Mouse (Mus musculus): ENCODE measurements around the gene Hcrtr2.

Hcrtr2 gene

DNA sequence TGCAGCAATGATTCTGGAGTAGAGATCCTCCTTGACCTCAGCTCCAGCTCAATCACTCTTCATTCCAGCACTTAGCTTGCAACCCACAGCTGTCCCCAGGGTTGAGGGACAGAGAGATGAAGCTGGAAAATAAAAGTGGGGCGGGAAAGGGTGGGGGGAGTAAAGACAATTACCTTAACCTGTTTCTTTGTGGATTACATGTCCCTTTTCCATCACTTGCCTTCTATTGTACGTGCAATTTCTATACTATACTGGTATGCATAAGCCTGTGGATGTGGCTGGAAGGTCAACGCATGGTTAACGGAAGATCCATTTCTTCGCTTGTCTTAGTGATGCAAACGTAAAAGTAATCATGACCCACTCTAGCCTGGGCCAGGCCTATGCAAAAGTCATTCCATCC, at the start of gene Hcrtr2:
Gene Hcrtr2, minus strand, starts transcription at position 101 of the 400 bp plus-strand sequence.
- no peak for DNase-seq (ENCODE audit: low spot score in 2 of 2)

DNA sequence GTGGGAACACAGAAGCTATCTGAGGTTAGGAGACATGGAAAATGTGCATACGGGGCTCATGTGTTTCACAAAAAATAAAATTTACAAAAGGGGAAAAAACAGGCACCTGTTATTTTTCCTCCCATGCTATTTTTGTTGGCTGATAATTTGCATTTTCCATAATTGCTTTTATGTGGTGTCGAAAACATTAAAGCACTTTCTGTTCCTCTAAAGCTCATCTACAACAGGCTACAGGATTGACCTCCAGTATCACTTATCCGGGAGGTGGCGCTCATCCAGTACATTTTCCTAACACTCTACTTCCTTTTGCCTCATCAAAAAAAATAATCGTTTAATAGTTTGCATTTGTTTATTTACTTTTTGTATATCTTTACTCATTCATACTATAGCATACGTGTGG, 41.2 kb upstream of the Hcrtr2 start:
- peak in 1 of 2 experiments; percentile 27 for DNase-seq (ENCODE audit: low spot score in 2 of 2)

DNA sequence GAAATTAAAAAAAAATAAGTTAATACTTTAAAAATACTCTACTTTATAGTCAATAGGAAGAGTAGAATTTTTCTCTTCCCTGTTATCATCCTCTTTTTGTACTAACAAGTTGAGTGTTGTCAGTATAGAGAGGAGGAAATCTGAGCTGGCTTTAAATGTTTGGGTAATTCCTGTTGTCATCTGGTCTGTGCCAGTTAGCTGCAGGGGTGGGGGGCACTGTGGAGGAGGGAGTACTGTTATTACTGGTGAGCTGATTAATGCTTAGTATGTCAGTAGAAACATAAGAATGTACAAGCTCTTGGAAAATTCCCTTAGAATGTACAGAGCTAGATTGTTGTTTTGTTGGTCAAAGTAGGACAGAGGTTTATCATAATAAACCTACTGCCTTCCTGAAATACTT, 36.7 kb upstream of the Hcrtr2 start:
- DNase-seq (ENCODE audit: low spot score in 2 of 2): no peak

DNA sequence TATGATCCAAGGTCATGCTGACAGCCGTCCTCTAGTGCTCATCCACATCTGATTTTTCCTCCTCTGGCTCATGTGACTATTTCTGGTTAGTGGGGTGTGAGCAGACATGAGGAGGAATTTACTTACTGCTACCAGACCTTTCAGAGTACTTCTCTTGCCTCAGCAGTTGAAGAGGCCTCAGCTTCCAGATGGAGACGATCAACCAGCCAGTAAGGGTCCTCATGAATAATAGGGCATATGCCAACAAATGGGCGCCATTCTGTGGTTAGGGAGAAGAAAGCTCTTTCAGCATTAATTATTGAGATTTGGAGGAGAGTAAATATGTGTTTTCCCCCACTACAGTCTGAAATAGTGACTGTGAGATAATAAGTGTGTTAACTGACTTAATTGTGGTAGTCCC, 28.7 kb upstream of the Hcrtr2 start:
- no peak for DNase-seq (ENCODE audit: low spot score in 2 of 2)

DNA sequence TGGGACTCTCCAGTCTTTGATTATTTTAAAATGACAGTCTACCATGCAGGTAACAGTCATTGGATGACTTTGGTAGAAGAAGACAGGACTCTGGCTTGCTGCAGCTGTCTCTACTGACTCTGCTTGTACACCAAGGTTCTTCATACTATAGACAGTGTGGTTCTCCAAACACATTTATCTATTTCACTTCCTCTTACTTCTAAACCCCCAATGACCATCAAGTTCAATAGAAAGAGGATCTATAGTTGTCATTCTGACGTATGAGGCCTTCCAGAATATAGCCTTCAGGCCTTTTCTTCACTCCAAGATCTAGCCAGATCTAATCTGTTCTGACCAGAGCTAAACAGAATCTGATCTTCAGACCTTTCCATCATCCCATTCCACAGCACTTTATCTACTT, 23.6 kb upstream of the Hcrtr2 start:
- DNase-seq (ENCODE audit: low spot score in 2 of 2): no peak

DNA sequence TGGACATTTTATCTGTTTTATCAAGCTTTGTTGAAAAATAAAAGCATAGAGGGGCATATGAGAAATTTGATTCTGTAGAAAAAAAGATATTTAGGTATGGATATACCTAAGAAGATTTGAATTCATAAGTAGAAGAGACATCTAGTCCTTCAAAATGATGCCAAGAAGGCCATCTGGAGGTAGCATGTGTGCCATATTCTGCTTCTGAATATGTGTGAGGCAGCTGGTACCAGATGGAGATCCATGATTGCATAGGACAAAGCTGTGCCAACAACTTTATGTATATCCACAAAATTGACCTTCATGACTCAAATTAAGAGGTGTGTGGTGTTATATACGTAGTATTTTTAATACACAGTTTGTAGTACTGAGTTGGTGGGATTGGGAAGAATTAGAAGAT, 7.4 kb upstream of the Hcrtr2 start:
- DNase-seq (ENCODE audit: low spot score in 2 of 2): no peak

DNA sequence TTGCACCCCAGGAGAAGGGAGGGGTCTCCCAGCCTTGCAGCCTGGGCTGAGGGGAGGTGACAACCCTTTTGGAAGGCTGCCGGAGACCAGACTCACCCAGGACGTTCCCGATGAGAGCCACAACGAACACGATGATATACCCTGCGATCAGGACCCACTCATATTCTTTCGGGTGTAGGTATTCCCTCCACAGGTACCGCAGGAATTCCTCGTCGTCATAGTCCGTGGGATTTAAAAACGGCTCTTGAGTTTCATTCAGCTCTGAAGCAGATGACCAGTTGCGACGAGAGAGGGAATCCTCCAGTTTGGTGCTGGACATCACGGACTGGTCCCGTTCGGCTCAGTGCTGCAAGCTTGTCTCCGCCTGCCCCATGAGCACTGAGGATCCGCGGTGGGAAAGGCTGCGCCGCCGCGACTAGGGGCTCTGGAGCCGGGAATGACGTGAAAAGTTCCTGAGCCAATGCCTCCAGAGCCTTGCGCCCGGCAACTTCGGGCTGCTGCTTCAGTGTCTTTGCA, 412 bp downstream of the Hcrtr2 start:
- no peak for DNase-seq (ENCODE audit: low spot score in 2 of 2)

DNA sequence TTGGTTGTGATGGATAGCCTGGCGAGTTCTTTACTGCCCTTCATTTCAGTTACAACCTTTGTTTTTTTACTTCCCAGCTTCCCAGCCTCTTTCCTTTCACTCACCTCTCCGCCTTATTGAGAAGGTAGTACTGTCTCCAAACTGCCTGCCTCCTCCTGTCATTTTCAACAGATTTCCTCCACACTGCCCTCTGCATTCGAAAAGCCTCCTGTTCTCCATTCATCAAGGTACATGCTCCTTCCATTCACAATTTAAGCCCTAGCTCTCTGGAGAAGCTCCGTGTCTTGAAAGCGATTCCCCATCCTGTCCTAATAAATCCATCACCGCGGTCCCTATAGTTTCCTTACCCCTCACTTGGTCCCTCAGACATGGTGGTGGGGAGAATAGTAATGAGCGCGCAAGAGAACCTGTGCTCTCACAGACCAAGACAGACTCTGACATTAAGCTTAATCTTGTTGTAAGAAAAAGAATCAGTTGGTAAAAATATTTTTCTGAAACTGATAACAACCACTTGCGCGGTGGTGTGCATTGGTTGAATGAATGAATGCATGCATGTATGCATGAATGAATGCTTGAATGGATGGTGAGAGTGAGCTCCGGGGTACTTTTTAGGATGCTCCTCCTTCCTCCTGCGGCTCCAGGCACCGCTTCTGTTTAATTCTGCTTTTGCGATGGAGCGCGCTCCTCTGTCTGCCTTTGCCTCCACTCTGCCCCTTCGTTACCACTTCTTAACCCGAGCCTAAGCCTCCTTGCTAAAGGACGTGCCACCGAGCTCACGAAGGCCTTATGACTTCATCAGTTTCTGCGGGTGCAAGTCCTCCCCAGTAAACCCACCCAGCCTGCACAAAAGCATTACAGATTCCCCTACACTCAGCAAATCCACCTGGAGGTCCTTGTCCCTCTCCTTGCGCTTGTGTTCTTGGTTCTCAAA, 1.3 kb downstream of the Hcrtr2 start:
- no peak for DNase-seq (ENCODE audit: low spot score in 2 of 2)

DNA sequence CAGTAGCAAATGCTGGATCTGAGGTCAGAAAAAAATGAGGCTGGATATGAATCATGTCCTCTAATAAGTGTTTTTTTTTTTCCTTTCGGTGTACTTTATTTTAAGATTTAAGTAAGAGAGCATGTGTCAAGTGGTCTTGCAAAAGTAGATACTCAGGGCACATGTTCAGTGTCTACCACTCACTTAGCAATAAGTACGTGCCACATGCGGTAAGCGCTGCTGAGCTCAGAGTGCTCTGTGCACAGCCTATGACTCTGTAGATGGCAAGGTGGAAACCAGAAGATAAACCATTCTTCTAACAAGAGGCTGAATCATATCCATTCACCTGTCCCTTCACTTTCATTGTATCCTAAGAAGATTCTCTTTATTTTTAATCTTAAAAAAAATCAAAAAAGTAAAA, 2.1 kb downstream of the Hcrtr2 start:
- DNase-seq (ENCODE audit: low spot score in 2 of 2): no peak

DNA sequence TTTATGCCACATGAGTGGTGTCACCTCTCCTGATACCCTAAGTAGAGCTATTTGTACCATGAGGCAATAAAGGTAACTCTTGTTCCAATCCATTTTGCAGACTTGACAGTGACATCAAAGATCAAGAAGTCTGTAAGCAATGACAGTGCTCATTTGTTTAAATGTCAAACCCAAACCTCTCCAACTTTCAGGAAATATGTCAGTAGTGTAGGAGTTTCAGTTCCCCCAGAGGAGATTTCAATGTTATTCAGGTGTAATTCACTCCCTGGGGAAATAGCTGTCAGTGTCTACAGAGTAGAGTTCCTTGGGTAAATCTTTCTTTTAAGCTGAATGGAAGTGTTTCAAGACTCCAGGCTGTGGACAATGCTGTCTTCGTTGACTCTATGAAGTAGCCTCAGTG, 2.9 kb downstream of the Hcrtr2 start:
- DNase-seq (ENCODE audit: low spot score in 2 of 2): no peak

DNA sequence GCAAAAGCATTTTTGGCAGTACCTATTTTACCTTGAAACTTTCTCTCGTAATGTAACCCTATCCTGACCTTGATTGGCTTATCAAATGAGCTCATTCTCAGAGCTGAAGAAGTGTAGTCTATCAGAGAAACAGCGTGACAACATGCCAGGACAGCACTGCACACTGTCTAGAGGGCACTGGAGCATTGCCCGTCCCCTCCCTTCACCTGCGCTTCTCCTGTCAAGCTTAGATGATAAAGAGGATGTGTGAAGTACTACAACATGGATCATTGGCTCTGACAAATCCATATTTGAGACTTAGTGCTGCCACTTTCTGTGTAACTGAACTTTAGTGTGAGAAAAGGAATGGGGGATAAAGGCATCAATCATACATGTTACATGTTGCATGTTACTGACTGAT, 5.4 kb downstream of the Hcrtr2 start:
- no peak for DNase-seq (ENCODE audit: low spot score in 2 of 2)

DNA sequence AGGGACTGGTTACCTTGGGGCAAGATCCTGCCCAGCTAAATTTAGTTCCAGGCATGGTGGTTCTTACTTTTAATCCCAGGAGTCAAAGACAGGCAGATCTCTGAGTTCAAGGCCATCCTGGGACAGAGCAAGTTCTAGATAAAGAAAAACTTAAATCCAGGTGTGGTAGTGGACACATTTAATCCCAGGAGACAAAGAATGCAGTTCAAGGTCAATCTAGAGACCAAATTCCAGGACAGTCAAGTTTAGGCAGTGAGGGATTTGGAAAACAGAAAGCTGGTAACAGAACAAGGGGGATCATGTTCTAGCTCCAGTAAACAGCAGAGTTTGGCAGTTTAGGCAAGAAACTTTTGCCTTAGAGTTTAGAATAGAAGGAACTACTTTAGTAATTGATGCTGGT, 8.6 kb downstream of the Hcrtr2 start:
- no peak for DNase-seq (ENCODE audit: low spot score in 2 of 2)

DNA sequence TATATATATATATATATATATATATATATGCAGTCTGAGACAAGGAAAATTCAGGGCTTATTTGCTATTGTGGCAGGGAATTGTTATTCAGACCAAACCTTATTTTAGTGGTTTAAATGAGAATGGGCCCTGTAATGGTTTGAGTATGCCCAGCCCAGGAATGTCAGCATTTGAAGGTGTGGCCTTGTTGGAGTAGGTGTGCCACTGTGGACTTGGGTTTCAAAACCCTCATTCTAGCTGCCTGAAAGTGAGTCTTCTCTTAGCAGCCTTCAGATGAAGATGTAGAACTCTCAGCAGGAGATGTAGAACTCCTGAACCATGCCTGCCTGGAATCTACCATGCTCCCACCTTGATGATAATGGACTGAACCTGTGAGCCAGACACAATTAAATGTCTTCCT, 9.7 kb downstream of the Hcrtr2 start:
- DNase-seq (ENCODE audit: low spot score in 2 of 2): no peak

DNA sequence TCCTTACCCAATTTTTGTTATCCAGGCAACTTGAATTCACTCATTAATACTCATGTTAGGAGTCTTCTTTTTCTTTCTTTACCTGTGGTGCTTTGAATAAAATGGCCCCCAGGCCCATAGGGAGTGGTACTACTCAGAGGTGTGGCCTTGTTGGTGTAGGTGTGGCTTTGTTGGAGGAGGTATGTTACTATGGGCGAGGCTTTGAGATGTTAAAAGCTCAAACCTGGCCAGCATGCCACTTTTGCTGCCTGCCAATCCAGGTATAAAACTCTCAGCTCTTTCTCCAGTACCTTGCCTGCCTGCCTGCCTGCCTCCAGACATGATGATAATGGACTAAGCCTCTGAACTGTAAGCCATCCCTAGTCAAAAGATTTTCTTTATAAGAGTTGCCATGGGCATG, 11.4 kb downstream of the Hcrtr2 start:
- DNase-seq (ENCODE audit: low spot score in 2 of 2): no peak

DNA sequence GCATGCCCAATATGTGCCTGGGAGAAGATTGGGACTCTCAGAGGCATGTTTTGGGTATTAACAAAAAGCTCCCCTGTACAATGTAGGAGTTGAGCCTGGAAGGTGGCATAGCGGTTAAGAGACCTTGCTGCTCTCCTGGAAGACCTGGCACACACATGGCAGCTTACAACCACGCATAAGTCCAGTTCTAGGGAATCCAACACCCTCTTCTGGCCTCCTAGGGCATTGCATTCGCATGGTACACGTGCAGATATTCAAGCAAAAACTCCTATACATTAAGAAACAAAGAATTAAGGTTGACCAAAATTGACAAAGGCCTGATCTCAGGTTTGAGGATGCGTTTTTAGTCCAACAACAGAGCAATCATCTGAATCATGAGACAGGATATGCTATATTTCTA, 32.3 kb downstream of the Hcrtr2 start:
- no peak for DNase-seq (ENCODE audit: low spot score in 2 of 2)

DNA sequence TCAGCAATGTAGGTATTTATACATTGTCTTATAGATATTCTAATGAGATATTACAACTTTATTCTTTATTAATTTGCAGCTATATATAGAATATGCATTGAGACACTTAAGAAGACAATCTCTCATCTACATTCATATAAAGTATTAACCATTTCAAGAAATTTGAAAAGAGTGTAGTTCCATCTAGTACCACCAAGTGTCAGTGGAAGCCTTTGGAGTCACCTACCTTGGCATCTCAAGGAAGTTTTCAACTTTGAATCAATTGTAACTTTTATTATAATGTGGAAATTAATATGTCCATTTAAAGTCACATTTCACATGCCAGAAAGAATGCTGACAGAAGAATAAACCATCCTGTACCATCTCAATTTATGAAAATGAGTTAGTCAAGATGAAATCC, 52.8 kb downstream of the Hcrtr2 start:
- no peak for DNase-seq (ENCODE audit: low spot score in 2 of 2)

DNA sequence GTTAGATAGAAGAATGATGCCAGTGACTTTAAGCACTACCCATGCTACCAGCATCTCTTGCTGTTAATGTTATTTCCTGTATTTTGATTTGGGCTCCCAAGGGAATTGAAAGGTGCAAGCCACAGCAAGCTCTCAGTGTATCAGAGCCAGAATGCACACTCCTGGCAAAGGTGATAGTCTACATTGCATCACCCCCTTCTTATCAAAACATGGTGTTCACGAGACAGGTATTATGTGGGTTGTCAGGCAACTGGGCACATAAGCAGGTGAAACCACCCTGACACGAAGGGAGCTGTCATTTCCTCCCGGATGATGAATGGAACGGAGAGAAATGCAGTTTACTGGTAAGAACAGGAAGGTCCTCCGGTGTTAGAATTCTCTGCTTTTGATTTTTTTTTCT, 65.9 kb downstream of the Hcrtr2 start:
- DNase-seq (ENCODE audit: low spot score in 2 of 2): no peak

DNA sequence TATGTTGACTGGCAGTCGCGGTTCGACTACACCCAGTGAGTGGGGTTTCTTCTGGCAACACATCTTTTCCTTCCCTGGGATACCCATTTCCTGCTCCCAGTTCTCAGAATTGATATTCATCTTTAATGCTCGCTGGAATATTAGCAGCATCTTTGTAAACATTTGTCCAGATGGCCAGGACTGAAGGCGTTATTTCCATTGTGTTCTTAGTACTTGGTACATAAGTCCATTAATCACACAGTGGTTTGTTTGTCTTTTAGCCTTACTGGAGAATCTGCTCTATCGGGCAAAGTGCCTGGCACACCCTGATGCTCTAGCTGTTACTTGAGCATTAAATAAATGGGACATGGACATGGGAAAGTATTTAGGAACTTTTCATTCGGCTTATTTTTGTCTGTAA, 71.1 kb downstream of the Hcrtr2 start:
- no peak for DNase-seq (ENCODE audit: low spot score in 2 of 2)

DNA sequence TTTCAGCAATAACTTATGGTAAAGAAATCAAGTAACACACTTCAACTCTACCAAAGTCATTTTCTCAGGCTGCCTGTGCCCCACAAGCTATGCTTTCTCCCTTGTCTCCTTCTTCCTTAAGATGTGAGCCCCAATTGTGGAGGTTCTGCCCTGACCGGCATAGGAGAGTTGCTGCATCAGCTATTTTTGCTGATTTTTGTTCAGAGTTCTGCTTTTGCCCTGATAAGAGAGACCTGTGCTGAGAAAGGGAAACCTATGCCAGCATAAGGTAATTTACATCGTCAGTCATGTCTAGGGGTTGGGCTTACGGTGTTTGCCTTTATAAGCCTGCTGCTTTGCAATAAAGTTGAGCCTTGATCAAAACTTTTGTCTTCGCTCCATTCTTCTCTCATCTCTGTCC, 71.5 kb downstream of the Hcrtr2 start:
- no peak for DNase-seq (ENCODE audit: low spot score in 2 of 2)

DNA sequence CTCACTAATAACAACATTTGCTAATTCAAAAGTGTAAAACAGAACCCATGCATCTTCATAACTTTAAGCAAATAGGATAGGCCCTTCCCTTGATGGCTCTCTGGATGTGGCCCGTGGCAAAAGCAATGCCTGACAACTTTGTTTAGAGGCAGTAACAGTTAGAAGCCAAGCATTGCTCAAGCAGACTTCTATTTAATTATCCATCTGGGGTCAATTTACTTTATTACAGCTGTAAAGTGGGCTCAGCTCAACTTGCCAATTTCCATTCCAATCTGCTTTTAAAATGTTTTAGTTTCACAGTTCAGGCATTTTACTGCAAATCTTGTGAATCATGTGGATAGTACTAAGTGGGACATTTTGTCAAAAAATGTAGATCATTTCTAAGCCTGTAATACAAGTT, 81.3 kb downstream of the Hcrtr2 start:
- DNase-seq (ENCODE audit: low spot score in 2 of 2): no peak

DNA sequence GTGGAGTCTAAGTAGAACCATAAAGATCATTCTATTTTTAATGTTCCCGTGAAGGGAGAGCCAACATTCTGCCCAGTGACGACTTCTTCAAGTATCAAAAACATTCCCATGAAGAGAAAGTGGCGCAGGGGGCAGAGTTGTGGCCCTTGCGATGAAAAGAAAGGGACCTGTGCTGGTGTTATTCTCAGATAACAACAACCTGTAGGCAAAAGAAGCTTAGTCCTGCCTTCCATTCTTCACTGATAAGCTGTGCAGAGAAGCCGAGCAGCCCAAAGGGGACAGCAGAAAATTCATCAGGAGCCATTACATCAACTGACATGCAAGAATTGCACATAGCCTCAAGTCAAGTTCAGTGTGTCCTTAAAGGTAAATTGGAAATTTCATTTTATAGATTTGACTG, 85.7 kb downstream of the Hcrtr2 start:
- DNase-seq (ENCODE audit: low spot score in 2 of 2): no peak

DNA sequence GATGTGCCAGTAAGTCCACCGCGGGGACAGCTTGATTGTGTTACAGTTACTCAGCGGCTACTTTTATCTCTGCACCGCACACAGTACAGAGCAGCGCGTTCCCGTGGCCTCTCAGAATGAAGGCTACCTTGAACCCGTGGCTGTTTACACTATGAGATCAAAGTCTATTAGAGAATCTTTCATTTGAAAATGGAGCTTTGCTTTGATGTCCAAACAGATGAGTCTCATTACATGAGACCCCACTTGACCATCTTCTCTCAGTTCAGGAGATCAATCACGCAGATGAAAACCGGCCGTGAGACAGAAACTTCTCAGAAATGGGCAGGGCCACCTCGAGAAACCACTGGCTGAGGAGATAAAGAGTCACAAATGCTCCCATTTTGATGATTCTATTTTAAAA, 86.4 kb downstream of the Hcrtr2 start:
- DNase-seq (ENCODE audit: low spot score in 2 of 2): peak in 1 of 2 experiments; percentile 16

DNA sequence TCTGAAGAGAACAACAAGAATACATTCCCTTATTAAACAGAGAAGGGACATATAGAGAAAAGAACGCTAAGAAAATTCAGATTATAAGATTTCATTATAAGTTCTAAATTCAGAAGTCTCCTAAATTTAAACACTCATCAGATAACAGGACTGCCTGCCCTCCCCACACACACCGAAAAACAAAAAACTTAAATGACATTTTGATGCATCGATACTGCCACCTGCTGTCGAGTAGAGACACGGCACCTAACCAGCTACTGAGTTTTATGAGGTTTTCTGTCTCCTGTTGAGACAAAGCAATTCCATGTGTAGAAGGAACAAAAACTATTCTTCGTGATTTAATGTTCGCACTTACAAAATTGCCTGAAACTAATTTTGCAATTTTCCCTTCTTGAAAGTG, 87.0 kb downstream of the Hcrtr2 start:
- DNase-seq (ENCODE audit: low spot score in 2 of 2): peak; percentile 27 to 70
